Mouse (Mus musculus): ENCODE data around the gene Snrpd3.

Snrpd3 gene

DNA sequence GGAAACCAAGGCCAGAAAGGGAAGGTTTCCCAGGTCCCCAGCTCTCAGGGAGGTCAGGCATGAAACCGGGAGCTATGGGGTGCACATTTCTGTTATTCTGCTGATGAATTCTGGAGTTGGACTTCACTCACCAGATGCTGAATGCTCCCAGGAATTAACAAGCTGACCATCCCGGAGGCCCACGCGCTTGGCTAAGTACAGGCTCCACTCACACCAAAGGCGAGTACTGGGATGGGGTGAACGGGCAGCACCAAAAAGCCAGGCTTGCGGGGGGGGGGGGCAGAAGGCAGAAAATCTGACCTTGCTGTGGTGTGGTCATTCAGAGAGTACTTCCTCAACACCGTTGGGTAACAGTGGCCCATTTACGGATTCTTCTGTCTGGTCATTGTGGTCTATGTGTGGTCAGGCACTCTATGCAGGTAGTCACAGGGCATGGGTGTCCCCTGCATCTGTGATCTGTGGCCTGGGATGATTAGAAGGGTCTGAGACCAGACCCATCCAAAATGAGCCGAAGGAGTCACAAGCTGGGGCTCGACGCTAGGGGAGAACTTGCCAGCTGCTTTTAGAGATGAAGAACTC is 47.4 kb downstream of the Snrpd3 start:
- DNase-seq (ENCODE audit: extremely low read depth, insufficient read length, low spot score) = no peak

DNA sequence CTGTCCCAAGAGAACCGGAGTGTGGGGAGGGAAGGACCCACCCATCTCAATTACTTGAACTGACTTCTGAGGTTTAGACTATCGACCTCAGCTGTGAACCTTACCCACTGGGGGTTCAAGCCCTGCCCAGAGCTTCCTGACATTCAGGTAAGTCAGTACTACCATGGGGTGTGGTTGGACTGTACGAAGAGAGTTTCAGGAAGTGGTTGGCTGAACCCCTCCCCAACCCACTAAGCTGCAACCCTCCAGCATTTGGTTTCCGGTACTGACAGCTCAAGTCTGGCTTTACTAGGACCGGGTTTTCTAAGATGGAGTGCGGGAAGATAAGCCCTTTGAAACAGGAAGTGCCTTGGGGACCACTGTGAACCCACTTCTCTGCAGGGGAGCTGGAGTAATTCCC is 48.1 kb downstream of the Snrpd3 start:
- DNase-seq (ENCODE audit: extremely low read depth, insufficient read length, low spot score) = no peak

DNA sequence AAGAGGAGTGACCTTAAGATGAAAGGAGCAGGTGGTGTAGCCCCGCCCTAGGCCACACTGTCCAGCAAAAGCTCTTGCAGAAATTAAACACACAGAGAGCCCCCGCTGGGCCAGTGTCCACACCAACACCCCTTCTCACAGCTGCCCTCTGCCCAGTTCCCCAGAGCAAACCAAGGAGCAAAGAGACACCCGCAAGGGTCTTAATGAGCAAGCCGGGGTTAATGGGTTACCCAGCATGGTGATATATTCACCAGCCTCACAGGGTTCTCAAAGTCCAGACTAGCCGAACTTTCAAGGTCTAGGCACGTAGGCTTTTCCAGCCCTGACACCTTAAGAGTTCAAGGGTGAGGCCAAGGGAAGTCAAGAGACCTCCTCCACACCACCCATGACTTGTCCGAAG is 48.6 kb downstream of the Snrpd3 start:
- DNase-seq (ENCODE audit: extremely low read depth, insufficient read length, low spot score) = no peak

DNA sequence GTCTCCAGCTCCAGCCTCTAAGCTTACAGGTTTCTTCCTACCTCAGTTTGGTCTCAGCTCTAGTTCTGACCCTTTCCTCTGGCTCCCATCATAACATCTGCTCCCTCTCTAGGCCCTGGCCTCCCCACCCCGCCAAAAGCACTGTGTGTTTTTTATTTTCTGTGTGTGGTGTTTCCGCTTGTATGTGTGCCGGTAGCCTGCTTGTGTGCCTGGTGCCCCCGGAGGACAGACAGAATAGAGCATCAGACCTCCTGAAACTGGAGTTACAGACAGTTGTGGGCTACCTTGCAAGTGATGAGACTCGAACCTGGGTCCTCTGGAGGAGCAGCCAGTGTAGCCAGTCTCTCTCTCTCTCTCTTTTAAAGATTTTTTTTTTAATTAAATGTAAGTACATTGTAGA is 49.0 kb downstream of the Snrpd3 start:
- DNase-seq (ENCODE audit: extremely low read depth, insufficient read length, low spot score) = no peak

DNA sequence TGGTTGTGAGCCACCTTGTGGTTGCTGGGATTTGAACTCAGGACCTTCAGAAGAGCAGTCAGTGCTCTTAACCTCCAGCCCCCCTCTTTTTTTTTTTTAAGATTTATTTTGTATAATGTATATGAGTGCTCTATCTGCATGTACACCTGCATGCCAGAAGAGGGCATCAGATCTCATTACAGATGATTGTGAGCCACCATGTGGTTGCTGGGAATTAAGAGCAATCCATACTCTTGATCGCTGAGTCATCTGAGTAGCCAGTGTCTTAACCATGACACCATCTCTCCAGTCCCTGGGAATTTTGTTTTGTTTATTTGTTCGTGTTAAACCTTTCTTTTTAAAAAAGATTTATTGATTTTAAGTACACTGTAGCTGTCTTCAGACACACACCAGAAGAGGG is 49.4 kb downstream of the Snrpd3 start:
- peak; percentile 39 for DNase-seq (ENCODE audit: extremely low read depth, insufficient read length, low spot score)

DNA sequence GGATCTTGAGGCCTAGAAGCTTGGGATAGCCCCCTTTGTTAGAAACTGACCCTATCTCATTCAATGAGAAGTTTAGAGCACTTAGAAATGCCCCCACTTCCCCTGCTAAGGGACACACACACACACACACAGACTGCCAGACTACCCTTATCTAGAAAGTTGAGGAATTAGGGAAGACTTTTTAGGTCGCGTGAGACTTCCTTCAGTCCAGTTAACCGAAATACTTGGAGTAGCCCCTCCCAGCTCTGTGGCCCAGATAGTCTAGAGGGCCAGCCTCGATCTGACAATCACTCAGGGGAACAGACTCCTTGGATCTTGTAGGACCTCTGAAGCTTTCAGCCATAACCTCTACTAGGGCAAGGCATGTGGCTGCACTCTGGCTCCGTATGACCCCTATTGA is 50.7 kb downstream of the Snrpd3 start:
- no peak for DNase-seq (ENCODE audit: extremely low read depth, insufficient read length, low spot score)

DNA sequence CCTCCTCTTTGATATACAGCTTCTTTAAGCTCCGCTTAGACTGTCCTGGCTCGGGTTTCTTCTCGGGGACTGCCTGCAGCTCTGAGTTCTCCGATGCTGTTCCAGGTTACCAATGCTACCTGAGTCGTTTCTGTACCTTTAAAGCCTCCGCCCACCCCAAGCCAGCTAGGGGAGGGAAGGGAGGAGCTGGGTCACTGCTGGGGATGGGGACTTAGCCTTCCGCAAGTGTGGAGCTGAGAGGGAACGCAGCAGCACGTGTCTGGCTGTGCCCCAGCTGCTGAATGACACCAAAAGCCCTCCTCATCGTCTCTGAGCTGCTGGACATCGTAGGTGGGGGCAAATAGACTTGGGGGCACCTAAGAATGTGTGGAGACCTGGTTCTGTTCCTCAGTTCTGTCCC is 51.1 kb downstream of the Snrpd3 start:
- no peak for DNase-seq (ENCODE audit: extremely low read depth, insufficient read length, low spot score)

DNA sequence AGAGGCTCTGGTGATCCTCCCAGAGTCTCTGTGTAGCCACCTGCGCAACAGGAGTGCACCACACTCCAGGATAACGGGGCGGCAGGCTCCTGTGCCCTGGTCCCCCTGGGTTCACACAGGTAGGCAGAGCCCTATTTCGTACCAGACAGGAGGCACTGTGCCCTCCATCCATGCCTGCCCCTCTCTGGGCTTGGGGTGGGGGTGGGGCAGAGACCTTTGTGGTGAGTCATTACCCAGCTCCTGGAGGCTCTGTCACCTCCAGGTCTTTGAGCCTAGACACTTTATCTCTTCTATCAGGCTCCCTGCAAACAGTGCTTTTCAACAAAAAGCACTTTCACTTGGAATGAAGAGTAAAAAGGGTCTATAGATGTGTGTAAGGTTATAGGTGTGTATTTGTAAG is 51.5 kb downstream of the Snrpd3 start:
- DNase-seq (ENCODE audit: extremely low read depth, insufficient read length, low spot score) = no peak

DNA sequence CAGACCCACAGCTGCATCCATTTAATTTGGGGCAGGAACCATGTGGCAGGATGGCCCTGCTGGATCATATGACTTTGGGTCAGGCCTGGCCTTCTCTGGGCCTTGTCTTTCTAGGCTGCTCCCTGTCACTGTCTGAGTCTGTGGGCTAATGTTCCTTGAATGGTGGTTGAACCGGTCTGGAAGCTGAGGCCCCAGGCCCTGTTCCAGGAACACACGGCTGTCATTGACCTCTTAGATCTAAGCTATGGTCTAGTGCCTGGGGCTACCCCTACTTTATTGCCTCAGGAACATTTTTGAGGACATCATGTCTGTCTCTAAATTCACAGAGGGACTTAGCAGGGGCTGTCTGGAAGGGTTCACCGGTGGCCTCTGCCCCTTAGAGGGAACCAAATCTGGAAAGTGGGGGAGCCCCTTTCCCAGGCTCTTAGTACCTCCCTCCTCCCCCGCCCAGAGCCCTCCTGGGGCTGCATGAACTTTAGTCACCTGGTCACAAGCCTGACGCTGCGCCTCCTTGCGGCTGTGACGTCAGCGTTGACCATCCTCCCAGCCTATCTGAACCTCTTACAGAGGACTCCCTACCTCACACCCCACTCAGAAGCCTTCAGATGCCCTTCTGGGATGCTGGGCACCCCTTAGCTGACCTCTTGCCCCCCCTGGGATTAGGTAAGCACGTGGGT is 53.8 kb downstream of the Snrpd3 start:
- no peak for DNase-seq (ENCODE audit: extremely low read depth, insufficient read length, low spot score)

DNA sequence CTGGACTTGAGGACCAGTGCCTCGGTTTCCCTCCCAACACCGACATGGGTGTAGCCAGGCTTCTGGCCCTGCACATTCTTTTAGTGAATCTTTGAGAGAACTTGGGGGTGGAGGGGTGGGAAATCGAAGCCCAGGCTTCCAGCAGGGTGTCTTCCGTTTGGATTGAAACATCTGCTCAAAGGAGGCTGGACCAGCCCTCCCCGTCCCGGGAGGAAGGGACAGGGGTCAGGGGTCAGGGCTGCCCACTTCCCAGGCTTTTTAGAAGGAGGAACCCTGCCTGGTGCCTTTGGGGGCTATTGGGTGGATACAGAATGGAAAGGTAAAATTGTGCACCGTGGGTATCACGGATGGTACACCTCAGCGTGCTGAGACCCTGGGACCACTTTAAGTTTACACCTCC is 54.6 kb downstream of the Snrpd3 start:
- no peak for DNase-seq (ENCODE audit: extremely low read depth, insufficient read length, low spot score)

DNA sequence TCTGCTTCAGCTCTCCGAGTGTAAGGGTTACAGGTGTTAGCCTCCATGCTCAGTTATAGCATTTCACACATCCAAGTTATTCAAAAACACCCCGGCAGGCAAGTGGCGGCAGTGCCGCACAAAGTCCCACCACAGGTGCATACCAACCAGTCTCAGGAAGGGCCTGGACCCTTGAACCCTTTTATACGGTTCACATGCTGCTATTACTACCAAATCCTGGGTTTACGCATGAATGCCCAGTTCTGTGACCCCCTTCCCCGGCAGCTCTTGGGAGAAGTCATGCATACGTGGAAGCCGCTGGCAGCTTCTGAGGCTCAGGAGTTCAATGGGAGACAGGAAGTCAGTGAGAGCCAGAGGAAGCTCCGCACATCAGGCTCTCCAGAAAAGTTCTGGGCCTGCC is 55.8 kb downstream of the Snrpd3 start:
- DNase-seq (ENCODE audit: extremely low read depth, insufficient read length, low spot score) = no peak

DNA sequence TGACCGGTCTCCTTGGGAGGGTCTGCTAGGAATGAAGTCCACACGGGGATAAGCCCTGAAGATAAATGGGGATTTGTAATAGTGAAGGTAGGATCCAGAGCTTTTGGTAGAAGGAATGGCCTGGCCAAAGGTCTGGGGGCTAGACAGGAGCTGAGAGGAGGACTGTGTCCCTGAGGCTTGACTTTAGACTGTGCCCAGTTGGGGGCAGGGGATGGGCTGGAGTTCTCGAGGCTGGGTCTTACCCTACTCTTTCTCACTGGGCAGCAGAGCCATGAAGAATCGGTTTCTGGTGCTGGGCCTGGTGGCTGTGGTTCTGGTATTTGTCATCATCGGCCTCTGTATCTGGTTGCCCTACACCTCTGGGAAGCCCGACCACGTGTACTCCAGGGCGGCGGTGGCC is 56.6 kb downstream of the Snrpd3 start:
- no peak for DNase-seq (ENCODE audit: extremely low read depth, insufficient read length, low spot score)

DNA sequence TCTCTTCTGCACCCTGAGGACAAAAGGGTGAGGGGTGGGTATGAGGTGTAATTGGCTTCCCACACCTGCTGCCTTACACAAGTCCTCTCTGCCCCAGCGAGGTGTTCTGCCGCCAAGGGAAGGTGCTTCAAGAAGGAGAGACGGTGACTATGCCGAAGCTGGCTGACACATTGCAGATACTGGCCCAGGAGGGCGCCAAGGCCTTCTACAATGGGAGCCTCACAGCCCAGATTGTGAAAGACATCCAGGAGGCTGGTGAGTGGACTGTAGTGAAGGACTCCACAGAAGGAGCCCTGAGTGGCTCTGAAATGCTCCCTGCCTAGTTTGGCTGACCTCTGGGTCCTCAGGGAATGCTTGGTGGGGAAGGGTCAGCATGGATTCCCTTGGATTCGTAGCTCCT is 61.8 kb downstream of the Snrpd3 start:
- no peak for DNase-seq (ENCODE audit: extremely low read depth, insufficient read length, low spot score)

DNA sequence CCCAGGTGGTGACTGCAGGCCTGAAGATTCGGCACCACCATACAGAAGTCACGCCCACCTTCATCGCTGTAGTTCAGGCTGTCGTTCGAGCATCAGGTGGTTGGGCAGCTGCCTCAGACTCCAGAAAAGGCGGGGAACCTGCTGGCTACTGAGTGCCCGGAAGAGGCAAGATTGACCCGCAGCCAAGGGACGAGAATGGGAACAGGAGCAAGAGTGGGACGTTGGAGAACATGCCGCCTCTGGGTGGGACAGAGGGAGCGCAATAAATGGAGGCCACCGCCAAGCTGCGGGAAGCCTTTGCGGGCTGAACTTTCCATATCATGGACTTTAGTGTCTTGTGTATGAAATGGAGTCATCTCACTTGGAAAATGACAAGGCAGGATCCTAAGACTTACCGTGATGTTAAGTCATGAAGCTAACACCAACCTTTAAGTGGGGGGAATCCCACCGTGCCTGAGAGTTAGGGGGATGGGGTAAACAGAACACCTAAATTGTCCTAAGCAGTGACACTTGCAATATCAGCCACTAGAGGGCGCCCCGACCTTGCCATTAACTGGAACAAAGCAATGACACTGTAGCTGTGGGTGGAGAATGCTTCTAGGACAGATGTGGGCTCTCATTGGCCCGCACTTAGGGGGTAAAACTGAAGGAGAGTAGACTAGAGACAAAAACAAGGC is 68.7 kb downstream of the Snrpd3 start:
- no peak for DNase-seq (ENCODE audit: extremely low read depth, insufficient read length, low spot score)

DNA sequence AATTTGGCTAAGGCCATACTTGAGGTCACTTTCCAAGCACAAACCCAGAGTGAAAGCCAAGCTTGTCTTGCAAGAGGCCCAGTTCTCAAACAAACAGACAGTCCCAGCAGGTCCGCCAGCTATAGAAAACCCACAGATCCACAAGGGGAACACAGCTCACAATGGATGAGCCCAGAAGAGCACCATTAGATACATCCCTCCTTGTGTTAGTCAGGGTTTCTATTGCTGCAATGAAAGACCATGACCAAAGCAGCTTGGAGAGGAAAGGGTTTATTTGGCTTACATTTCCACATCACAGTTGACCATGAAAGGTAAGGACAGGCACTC is 69.2 kb downstream of the Snrpd3 start:
- no peak for DNase-seq (ENCODE audit: extremely low read depth, insufficient read length, low spot score)

Data from 3134 (cell line).